Comparison of ENCODE assay signal across 34 mouse cellular contexts in the genomic region with DNA sequence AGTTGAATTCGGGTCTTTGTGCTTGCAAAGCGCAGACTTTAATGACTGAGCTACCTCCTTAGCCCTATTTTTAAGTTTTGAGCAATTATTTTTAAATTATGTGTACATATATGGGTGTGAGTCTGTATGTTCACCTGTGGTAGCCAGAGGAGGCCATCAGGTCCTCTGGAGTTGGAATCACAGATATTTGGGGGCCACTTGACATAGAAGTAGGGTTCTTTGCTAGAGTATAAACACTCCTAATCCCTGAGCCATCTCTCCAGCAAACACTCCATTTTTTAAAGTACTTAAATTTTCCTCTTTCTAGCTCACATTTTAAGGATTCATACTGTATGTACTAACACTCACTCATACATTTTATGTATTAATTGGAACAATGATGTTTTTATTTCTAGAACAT. TPM values are rescaled to one million over a fixed set of nuclear protein-coding genes. Genes with fewer than 3 reads are reported as not detected.
"Had no signal": no experiment of that assay in that cellular context is flagged by ENCODE, and none has a peak within 500 bp of the region (broad histone marks: within the 10 kb centered on the region; RNA-seq: fewer than 3 reads in every experiment).

No protein-coding gene starts in this region.

- H3K27ac ChIP-seq: forebrain, embryonic 15.5 days; hindbrain, embryonic 13.5 days; hindbrain, embryonic 15.5 days; hindbrain, postnatal 0 days; kidney, embryonic 15.5 days; kidney, postnatal 0 days; limb, embryonic 13.5 days had no signal

- H3K27me3 ChIP-seq: forebrain, embryonic 15.5 days; heart, embryonic 12.5 days; hindbrain, embryonic 13.5 days; hindbrain, embryonic 15.5 days; kidney, embryonic 15.5 days; limb, embryonic 13.5 days had no signal

- ATAC-seq: forebrain, embryonic 15.5 days; forebrain, postnatal 0 days; hindbrain, postnatal 0 days; intestine, embryonic 16.5 days had no signal

- H3K9me3 ChIP-seq: forebrain, embryonic 15.5 days; heart, embryonic 10.5 days; heart, embryonic 12.5 days; hindbrain, embryonic 13.5 days; hindbrain, embryonic 15.5 days; kidney, embryonic 15.5 days; limb, embryonic 13.5 days had no signal

- DNase-seq: forebrain, postnatal 0 days; gastrocnemius, postnatal 14 days; gastrocnemius, postnatal 36 days; heart, adult 18-20 months; heart, postnatal 10 days; kidney, adult 11 months; kidney, adult 2 months; kidney, adult 9 months; kidney, postnatal 14 days; kidney, postnatal 36 days; layer of hippocampus, adult 9-11 months; layer of hippocampus, postnatal 36 days; left cerebral cortex, postnatal 4 days had no signal

- H3K9ac ChIP-seq: forebrain, embryonic 15.5 days; forebrain, postnatal 0 days; heart, embryonic 12.5 days; hindbrain, embryonic 13.5 days; hindbrain, embryonic 15.5 days; kidney, embryonic 15.5 days; limb, embryonic 13.5 days had no signal

- H3K4me2 ChIP-seq: forebrain, embryonic 15.5 days; heart, embryonic 12.5 days; hindbrain, embryonic 13.5 days; hindbrain, embryonic 15.5 days; kidney, embryonic 15.5 days; limb, embryonic 13.5 days had no signal

- H3K4me1 ChIP-seq: forebrain, embryonic 15.5 days; hindbrain, embryonic 13.5 days; hindbrain, embryonic 15.5 days; kidney, embryonic 15.5 days; limb, embryonic 13.5 days had no signal

- H3K36me3 ChIP-seq: forebrain, embryonic 15.5 days; hindbrain, embryonic 13.5 days; hindbrain, embryonic 15.5 days; kidney, embryonic 15.5 days; limb, embryonic 13.5 days had no signal

- H3K4me3 ChIP-seq: forebrain, embryonic 15.5 days; heart, embryonic 10.5 days; heart, embryonic 12.5 days; hindbrain, embryonic 13.5 days; hindbrain, embryonic 15.5 days; kidney, embryonic 15.5 days; limb, embryonic 13.5 days had no signal

RNA-seq across cellular contexts. Expression of gene Serpinb9b, which starts 52.9 kb away (rescaled TPM):
- total RNA-seq: gastrocnemius, adult 18-20 months; gastrocnemius, adult 8-10 months; gastrocnemius, postnatal 14 days; gastrocnemius, postnatal 36 days; hematopoietic stem cell, adult 5-6 weeks; hindbrain, postnatal 0 days; layer of hippocampus, adult 18-20 months; layer of hippocampus, adult 8-10 months; layer of hippocampus, postnatal 14 days; layer of hippocampus, postnatal 36 days; left cerebral cortex, adult 18-20 months; left cerebral cortex, adult 8-10 months; left cerebral cortex, postnatal 10 days; left cerebral cortex, postnatal 25 days had no signal
- polyA plus RNA-seq: limb, embryonic 11.5 days; limb, embryonic 13.5 days had no signal
